Comparison of ENCODE assay signal across 8 mouse cellular contexts in genomic region chr5:74703741-74704459, GRCm38 (mm10). TPM values are rescaled to one million over a fixed set of nuclear protein-coding genes. Genes with fewer than 3 reads are reported as not detected.
DNase-seq lines count a peak whose midpoint lies in the region; ATAC-seq and TF ChIP-seq lines count a peak whose summit lies in the region.

No protein-coding gene starts in this region.

- peak overlapping the region; percentile 27; the same call in 1 of the 2 replicates for H3K4me3 ChIP-seq in left cerebral cortex, adult 2 months
- H3K4me3 ChIP-seq in heart, embryonic 10.5 days: peak overlapping the region; percentile 60
- peak overlapping the region; percentile 41 for H3K4me3 ChIP-seq in midbrain, embryonic 12.5 days

- H3K4me1 ChIP-seq in heart, embryonic 10.5 days: peaks cover 26% of the 10 kb centered on the region
- H3K4me1 ChIP-seq in midbrain, embryonic 12.5 days: peaks cover 12% of the 10 kb centered on the region

- H3K27me3 ChIP-seq in heart, embryonic 10.5 days (ENCODE audit: insufficient read depth, poor library complexity, severe bottlenecking): peaks cover 31% of the 10 kb centered on the region
- H3K27me3 ChIP-seq in midbrain, embryonic 12.5 days: peaks cover 24% of the 10 kb centered on the region; the same call in 1 of the 2 replicates

- no peaks in the 10 kb centered on the region for H3K9me3 ChIP-seq in heart, embryonic 10.5 days
- no peaks in the 10 kb centered on the region for H3K9me3 ChIP-seq in midbrain, embryonic 12.5 days

- H3K9ac ChIP-seq in midbrain, embryonic 12.5 days (replicated peaks): no peak overlapping the region; the same call in 1 of the 2 replicates

- no peaks in the 10 kb centered on the region for H3K36me3 ChIP-seq in heart, embryonic 10.5 days
- H3K36me3 ChIP-seq in midbrain, embryonic 12.5 days: no peaks in the 10 kb centered on the region

- WGBS in heart, embryonic 10.5 days: 10% methylated on average over 17 of the region's 17 CpGs
- WGBS in midbrain, embryonic 12.5 days: 14% methylated on average over 17 of the region's 17 CpGs

- no peak for TF ChIP-seq CTCF in left cerebral cortex, adult 2 months (IDR thresholded peaks at IDR 0.05)

- DNase-seq in left cerebral cortex, adult 2 months (ENCODE audit: extremely low spot score in 1 of 2, low spot score in 2 of 2): no peak
- no peak for DNase-seq in left cerebral cortex, adult 9 months (ENCODE audit: low spot score in 2 of 2)
- peak; percentile 15 for DNase-seq in adrenal gland, postnatal 10 days
- DNase-seq in heart, embryonic 10.5 days (ENCODE audit: low spot score): peak; percentile 83
- peak; percentile 66 for DNase-seq in kidney, adult 9 months
- no peak for DNase-seq in right cerebral cortex, postnatal 36 days (ENCODE audit: low spot score in 2 of 2)
- no peak for DNase-seq in right cerebral cortex, postnatal 4 days

- ATAC-seq in midbrain, embryonic 12.5 days (ENCODE audit: low FRiP score, low read depth): peak; percentile 82

- peak overlapping the region; percentile 49 for H3K4me2 ChIP-seq in midbrain, embryonic 12.5 days (replicated peaks)

- intact Hi-C loops in left cerebral cortex, adult 2 months (cut with DNase I): no loop called here

- no peak overlapping the region for H3K27ac ChIP-seq in left cerebral cortex, adult 2 months
- H3K27ac ChIP-seq in heart, embryonic 10.5 days: peak overlapping the region; percentile 83
- H3K27ac ChIP-seq in midbrain, embryonic 12.5 days (replicated peaks): no peak overlapping the region

RNA-seq across cellular contexts. Expression of gene Lnx1, which starts 1.2 kb away (rescaled TPM):
- total RNA-seq in left cerebral cortex, adult 2 months (2021): 10 to 100 TPM; 24.8 to 25.5 TPM
- 1 to 10 TPM; 4.4 to 4.5 TPM for total RNA-seq in adrenal gland, postnatal 10 days (2021)
- polyA plus RNA-seq in heart, embryonic 10.5 days (2016; fragmentation: Nextera tagmentation; extraction: Ambion mirVana): 0.37 and 0.87 TPM in 2 replicates
- 0.83 and 0.96 TPM in 2 replicates for polyA plus RNA-seq in midbrain, embryonic 12.5 days (2016; fragmentation: Nextera tagmentation; extraction: Ambion mirVana)

Comparison
In these comparisons a context has a peak if more than half of its experiments do, and no peak if none do; other contexts are left out.
1. DNase-seq: peak in adrenal gland, postnatal 10 days (single experiment), heart, embryonic 10.5 days (single experiment) and kidney, adult 9 months (single experiment); none in left cerebral cortex, adult 2 months (0 of 2), left cerebral cortex, adult 9 months (0 of 2), right cerebral cortex, postnatal 36 days (0 of 2) and right cerebral cortex, postnatal 4 days (single experiment).
2. RNA of gene Lnx1, which starts 1.2 kb away (total RNA-seq): 24.8 to 25.5 TPM in left cerebral cortex, adult 2 months; 4.4 to 4.5 TPM in adrenal gland, postnatal 10 days; every median in the first group is over 4 times any median in the second.
3. Peak in every context shown above with its lines, with median percentiles within 50 percentile points of each other: H3K4me3 ChIP-seq.